Mouse (Mus musculus) splenic B cell, adult 2 months (primary cell): ENCODE data around the gene Slmap.
"Not testable (repeated sequence)": the region's sequence is repeated elsewhere in the genome, so short reads cannot be mapped to it uniquely, and the experiment has no call there.

ENCODE experiments used
- DNase-seq: peaks from one replicate; pipeline ENCODE4 v3.0.0-alpha.2; 2011; ENCODE audit warnings: low read depth, low spot score
- H3K27me3 ChIP-seq: 2 replicates; pipeline ENCODE4 v1.6.1; 2012; ENCODE audit warnings: mild to moderate bottlenecking, low read length, moderate library complexity, mixed read lengths; ENCODE audit not compliant: control insufficient read depth, poor library complexity, insufficient read depth, severe bottlenecking
- H3K36me3 ChIP-seq: 2 replicates; pipeline ENCODE4 v1.6.1; 2012; ENCODE audit warnings: mild to moderate bottlenecking, low read length, moderate library complexity, mixed read lengths; ENCODE audit not compliant: control insufficient read depth, poor library complexity, insufficient read depth, severe bottlenecking

Gene Slmap

GRCm38 (mm10) chr14:26420231-26420630, 114.5 kb downstream of the Slmap start:
- H3K27me3 ChIP-seq: no peaks in the 10 kb centered on the region
- H3K36me3 ChIP-seq: peaks cover 12% of the 10 kb centered on the region
- DNase-seq: no peak

GRCm38 (mm10) chr14:26417956-26418355, 116.8 kb downstream of the Slmap start:
- H3K36me3 ChIP-seq: peaks cover 12% of the 10 kb centered on the region
- DNase-seq: no peak
- H3K27me3 ChIP-seq: no peaks in the 10 kb centered on the region

- H3K27me3 ChIP-seq: no peaks in the 10 kb centered on the region
- no peak for DNase-seq
- peaks cover 10% of the 10 kb centered on the region for H3K36me3 ChIP-seq
These were observed 117.6 kb downstream of the Slmap start for GRCm38 (mm10) chr14:26417088-26417487.

- H3K36me3 ChIP-seq: peaks cover 13% of the 10 kb centered on the region
- DNase-seq: no peak
- no peaks in the 10 kb centered on the region for H3K27me3 ChIP-seq
These were observed 121.2 kb downstream of the Slmap start for GRCm38 (mm10) chr14:26413581-26413980.

- H3K27me3 ChIP-seq: no peaks in the 10 kb centered on the region; the same call in 1 of the 2 replicates
These were observed 128.0 kb downstream of the Slmap start for GRCm38 (mm10) chr14:26406746-26407145.

GRCm38 (mm10) chr14:26398508-26399160, 136.1 kb downstream of the Slmap start:
- no peaks in the 10 kb centered on the region for H3K36me3 ChIP-seq
- no peaks in the 10 kb centered on the region for H3K27me3 ChIP-seq
- peak; percentile 6 for DNase-seq

More at GRCm38 (mm10) chr14:26406746-26407145, 128.0 kb downstream of the Slmap start:
- DNase-seq: no peak
- H3K36me3 ChIP-seq: peaks cover 2% of the 10 kb centered on the region; the same call in 1 of the 2 replicates

GRCm38 (mm10) chr14:26391866-26392265, 142.9 kb downstream of the Slmap start:
- DNase-seq: no peak
- no peaks in the 10 kb centered on the region for H3K36me3 ChIP-seq
- H3K27me3 ChIP-seq: no peaks in the 10 kb centered on the region

- not testable (repeated sequence) for H3K27me3 ChIP-seq, DNase-seq, H3K36me3 ChIP-seq
These were observed 145.8 kb downstream of the Slmap start for GRCm38 (mm10) chr14:26388961-26389360.

GRCm38 (mm10) chr14:26386999-26387398, 147.7 kb downstream of the Slmap start:
- not testable (repeated sequence) for H3K27me3 ChIP-seq, H3K36me3 ChIP-seq

GRCm38 (mm10) chr14:26385659-26386058, 149.1 kb downstream of the Slmap start:
- not testable (repeated sequence) for H3K27me3 ChIP-seq, H3K36me3 ChIP-seq, DNase-seq

More at GRCm38 (mm10) chr14:26386999-26387398, 147.7 kb downstream of the Slmap start:
- not testable (repeated sequence) for DNase-seq

GRCm38 (mm10) chr14:26379071-26379470, 155.7 kb downstream of the Slmap start:
- DNase-seq: no peak
- Histone ChIP-seq H3K36me3 (no peaks in the 10 kb centered on the region), H3K27me3 (no peaks in the 10 kb centered on the region)

GRCm38 (mm10) chr14:26376652-26377051, 158.1 kb downstream of the Slmap start:
- no peaks in the 10 kb centered on the region for H3K27me3 ChIP-seq
- H3K36me3 ChIP-seq: no peaks in the 10 kb centered on the region
- peak; percentile 69 for DNase-seq
